ENCODE assay signal across 29 mouse cellular contexts in the genomic region with DNA sequence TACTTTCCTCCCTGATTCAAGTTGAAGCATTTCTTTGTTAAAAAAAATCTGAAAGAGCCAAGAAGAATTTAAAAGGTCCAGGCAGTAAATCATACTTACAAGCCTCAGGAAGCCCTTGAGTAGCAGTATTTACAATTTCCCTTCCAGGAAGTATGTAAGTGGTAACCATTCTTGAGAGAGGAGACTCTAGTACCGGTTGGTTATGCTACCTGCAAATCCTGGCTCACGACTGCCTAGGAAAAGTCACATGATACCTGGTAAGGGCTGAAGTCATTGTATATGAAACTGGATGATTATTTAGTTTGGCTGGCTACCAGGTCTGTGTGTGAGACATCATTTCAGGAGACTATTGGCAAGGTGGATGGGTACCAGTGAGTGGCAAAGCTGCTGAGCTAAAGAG.
"Had no signal": no experiment of that assay in that cellular context is flagged by ENCODE, and none has a peak within 500 bp of the region (broad histone marks: within the 10 kb centered on the region; RNA-seq: fewer than 3 reads in every experiment).

No protein-coding gene starts in this region.

- H3K27ac ChIP-seq: embryonic facial prominence, embryonic 12.5 days; embryonic facial prominence, embryonic 13.5 days; embryonic facial prominence, embryonic 15.5 days; forebrain, embryonic 10.5 days; forebrain, embryonic 12.5 days; forebrain, embryonic 13.5 days; forebrain, embryonic 15.5 days; gastrocnemius, adult 2 months; heart, adult 2 months had no signal

- H3K4me3 ChIP-seq: embryonic facial prominence, embryonic 12.5 days; embryonic facial prominence, embryonic 13.5 days; embryonic facial prominence, embryonic 15.5 days; erythroblast, embryonic 14.5 days; forebrain, embryonic 10.5 days; forebrain, embryonic 12.5 days; forebrain, embryonic 13.5 days; forebrain, embryonic 15.5 days; gastrocnemius, adult 2 months; heart, adult 2 months had no signal

- DNase-seq: cerebellum, adult 18-20 months; cerebellum, adult 2 months; cerebellum, adult 8-10 months; cerebellum, adult 9-10 months; cerebellum, adult 9-11 months; cerebellum, postnatal 10 days; cerebellum, postnatal 14 days; cerebellum, postnatal 25 days; cerebellum, postnatal 36 days; embryo, embryonic 11 days; forebrain, postnatal 0 days; gastrocnemius, adult 2 months; gastrocnemius, postnatal 10 days; gastrocnemius, postnatal 14 days; gastrocnemius, postnatal 25 days; gastrocnemius, postnatal 36 days; heart, adult 11 months; heart, adult 18-20 months; heart, adult 2 months had no signal

- H3K27me3 ChIP-seq: embryonic facial prominence, embryonic 12.5 days; embryonic facial prominence, embryonic 13.5 days; embryonic facial prominence, embryonic 15.5 days; forebrain, embryonic 12.5 days; forebrain, embryonic 13.5 days; forebrain, embryonic 15.5 days had no signal

- H3K4me1 ChIP-seq: embryonic facial prominence, embryonic 13.5 days; embryonic facial prominence, embryonic 15.5 days; forebrain, embryonic 10.5 days; forebrain, embryonic 12.5 days; forebrain, embryonic 13.5 days; forebrain, embryonic 15.5 days had no signal

- H3K9me3 ChIP-seq: embryonic facial prominence, embryonic 12.5 days; embryonic facial prominence, embryonic 13.5 days; embryonic facial prominence, embryonic 15.5 days; forebrain, embryonic 10.5 days; forebrain, embryonic 12.5 days; forebrain, embryonic 13.5 days; forebrain, embryonic 15.5 days had no signal

- H3K4me2 ChIP-seq: embryonic facial prominence, embryonic 12.5 days; embryonic facial prominence, embryonic 13.5 days; embryonic facial prominence, embryonic 15.5 days; forebrain, embryonic 12.5 days; forebrain, embryonic 13.5 days; forebrain, embryonic 15.5 days had no signal

- H3K36me3 ChIP-seq: embryonic facial prominence, embryonic 12.5 days; embryonic facial prominence, embryonic 13.5 days; embryonic facial prominence, embryonic 15.5 days; forebrain, embryonic 10.5 days; forebrain, embryonic 12.5 days; forebrain, embryonic 15.5 days had no signal

- ATAC-seq: forebrain, embryonic 13.5 days; forebrain, embryonic 14.5 days; forebrain, embryonic 15.5 days; forebrain, embryonic 16.5 days; forebrain, postnatal 0 days had no signal

- H3K9ac ChIP-seq: embryonic facial prominence, embryonic 12.5 days; embryonic facial prominence, embryonic 13.5 days; embryonic facial prominence, embryonic 15.5 days; forebrain, embryonic 12.5 days; forebrain, embryonic 13.5 days; forebrain, embryonic 15.5 days; forebrain, postnatal 0 days had no signal
